Mouse (Mus musculus) central nervous system, embryonic 14 days (tissue): ENCODE data around the gene Tm4sf20. TPM values are rescaled to one million over a fixed set of nuclear protein-coding genes. Genes with fewer than 3 reads are reported as not detected.

Experiments used
- polyA plus RNA-seq: library from polyadenylated mRNA; depleted of rRNA; stranded (reverse); fragments of >200 nt; gene quantifications from 2 replicates; pipeline ENCODE4 v1.2.3, GENCODE M21; 2012; rRNA removed

Tm4sf20 gene
- not detected in 2 replicates for polyA plus RNA-seq

DNA sequence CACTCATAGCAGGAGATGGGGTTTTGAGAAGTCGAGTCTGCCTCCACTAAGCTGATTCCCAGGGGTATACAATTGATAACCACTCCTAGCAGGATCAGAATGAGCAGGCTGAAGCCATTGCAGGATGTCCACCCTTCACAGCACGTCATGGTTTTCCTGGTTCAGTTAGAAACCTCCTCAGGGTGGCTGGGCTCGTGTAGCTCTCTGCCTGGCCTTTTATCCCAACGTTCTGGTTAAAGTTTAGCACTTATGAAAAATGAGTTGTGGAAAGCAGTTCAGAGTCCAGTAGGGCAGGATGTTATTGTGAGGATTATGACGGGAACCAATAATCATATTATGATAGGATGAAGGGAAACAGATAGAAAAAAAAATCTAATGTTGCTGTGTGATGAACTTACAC is at the start of gene Tm4sf20:
Gene Tm4sf20, minus strand, starts transcription at position 193 of the 400 bp plus-strand sequence.

DNA sequence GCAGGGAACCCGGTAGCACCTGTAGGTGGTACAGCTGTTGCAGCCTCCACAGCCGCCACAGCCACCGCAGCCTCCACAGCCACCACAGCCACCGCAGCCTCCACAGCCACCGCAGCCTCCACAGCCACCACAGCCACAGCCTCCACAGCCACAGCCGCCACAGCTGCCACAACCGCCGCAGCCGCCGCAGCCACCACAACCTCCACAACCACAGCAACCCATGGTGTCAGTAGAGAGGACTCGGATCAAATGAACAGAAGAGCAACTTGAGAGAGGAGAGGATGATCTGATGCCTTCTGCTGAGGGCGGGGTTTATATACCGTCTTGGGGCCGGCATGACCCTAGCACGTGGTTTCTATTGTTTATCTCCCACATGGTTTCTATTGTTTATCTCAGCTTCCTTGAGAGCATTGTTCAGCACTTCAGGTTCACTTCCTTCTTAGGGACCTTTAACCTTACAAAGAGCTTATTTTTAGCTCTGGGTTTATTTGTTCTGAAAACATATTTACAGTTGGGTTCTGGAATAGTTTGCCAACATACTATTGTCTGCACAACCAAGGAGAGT is 2.8 kb upstream of the Tm4sf20 start, which contains the start of gene Gm47791:
Gene Gm47791, minus strand, starts transcription at position 222 of the 565 bp plus-strand sequence.

DNA sequence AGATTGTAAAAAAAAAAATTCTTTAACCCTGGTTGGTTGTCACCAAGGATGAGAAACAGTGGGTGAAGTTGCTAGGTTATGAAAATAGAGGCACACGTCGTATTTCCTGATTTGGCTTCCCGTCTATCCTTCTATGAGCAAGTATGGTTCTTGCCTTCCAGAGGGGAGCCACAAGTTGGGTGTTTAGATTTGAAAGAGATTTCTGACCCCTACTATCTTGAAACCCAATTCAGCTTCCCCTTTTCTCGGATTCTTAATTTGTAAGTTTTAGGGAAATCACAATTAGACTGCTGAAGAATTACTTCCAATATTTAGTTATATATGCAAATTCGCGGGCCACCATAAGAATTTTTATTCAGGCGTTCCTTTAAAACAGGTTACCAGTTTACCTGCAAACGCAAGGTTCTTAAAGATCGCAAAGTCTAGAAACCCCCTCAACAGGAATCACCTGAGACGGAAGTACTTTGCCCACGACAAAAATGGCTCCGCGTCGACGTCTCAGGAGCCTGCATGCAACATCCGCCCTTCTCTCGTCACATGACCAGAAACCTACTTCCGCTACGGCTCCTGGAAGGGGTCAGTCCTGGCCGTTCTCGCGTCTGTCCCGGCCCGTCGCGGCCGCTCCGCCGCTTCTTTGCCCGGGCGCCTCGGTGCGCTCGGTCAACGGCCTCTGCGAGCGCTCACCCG is 43.8 kb downstream of the Tm4sf20 start, which contains the start of gene Mff:
Gene Mff, plus strand, starts transcription at position 552 of the 687 bp plus-strand sequence.

Other genes starting within 250 kb of the Tm4sf20 start
- gene Col4a4, start 181.6 kb downstream of the Tm4sf20 start, polyA plus RNA-seq, result 0.25 and 0.29 TPM in 2 replicates
- 0.12 and 0.21 TPM in 2 replicates for gene Col4a3, start 181.5 kb downstream of the Tm4sf20 start, polyA plus RNA-seq
- gene Mff, start 43.6 kb downstream of the Tm4sf20 start, polyA plus RNA-seq, result 276 and 286 TPM in 2 replicates
- not detected in 2 replicates for gene Gm47791, start 2.8 kb upstream of the Tm4sf20 start, polyA plus RNA-seq
- gene Agfg1, start 71.0 kb upstream of the Tm4sf20 start, polyA plus RNA-seq, result 49.3 and 52.7 TPM in 2 replicates
- 2.0 and 2.1 TPM in 2 replicates for gene A030005L19Rik, start 144.9 kb upstream of the Tm4sf20 start, polyA plus RNA-seq
- gene A030014E15Rik, start 156.5 kb upstream of the Tm4sf20 start, polyA plus RNA-seq, result 0.16 and 0.23 TPM in 2 replicates
- gene Gm6217, start 162.9 kb upstream of the Tm4sf20 start, polyA plus RNA-seq, result not detected in 2 replicates
- gene A030003K21Rik, start 174.9 kb upstream of the Tm4sf20 start, polyA plus RNA-seq, result not detected in 2 replicates
- gene Gm7544, start 187.6 kb upstream of the Tm4sf20 start, polyA plus RNA-seq, result not detected in 2 replicates
- gene Gm47955, start 191.8 kb upstream of the Tm4sf20 start, polyA plus RNA-seq, result not detected in 2 replicates
- not detected in 2 replicates for gene Gm47959, start 232.1 kb upstream of the Tm4sf20 start, polyA plus RNA-seq